Mouse (Mus musculus) myocyte (in vitro differentiated cells): Measurements from ENCODE around the gene Asb16. TPM values are rescaled to one million over a fixed set of nuclear protein-coding genes. Genes with fewer than 3 reads are reported as not detected.
A peak's percentile ranks its signal among the peaks of the same experiment; 100 is the strongest.

ENCODE experiments used
- H3K27me3 ChIP-seq: one replicate; pipeline ENCODE4 v1.6.1; 2011; ENCODE audit not compliant: control insufficient read depth, insufficient read depth, insufficient read length
- H3K36me3 ChIP-seq: one replicate; pipeline ENCODE4 v1.6.1; 2011; ENCODE audit not compliant: control insufficient read depth, insufficient read depth
- H3K4me2 ChIP-seq: one replicate; pipeline ENCODE4 v1.6.1; 2011; ENCODE audit warnings: low read depth, control low read depth
- H3K4me3 ChIP-seq: one replicate; pipeline ENCODE4 v1.5.1; 2011; ENCODE audit warnings: mild to moderate bottlenecking, control low read depth, moderate library complexity
- H3K79me2 ChIP-seq: one replicate; pipeline ENCODE4 v1.6.1; 2011; ENCODE audit not compliant: control insufficient read depth, insufficient read depth
- H3ac ChIP-seq: one replicate; pipeline ENCODE4 v1.6.1; 2011; ENCODE audit not compliant: control insufficient read depth, insufficient read length
- CEBPB ChIP-seq: IDR thresholded peaks from 2 replicates; pipeline ENCODE4 v1.6.1; 2011; ENCODE audit warnings: mild to moderate bottlenecking, moderate library complexity; ENCODE audit not compliant: poor library complexity, insufficient read depth, severe bottlenecking
- E2F4 ChIP-seq: IDR thresholded peaks from one replicate; pipeline ENCODE4 v1.6.1; 2011; ENCODE audit warnings: mild to moderate bottlenecking, control low read depth, moderate library complexity; ENCODE audit not compliant: insufficient read depth
- MAX ChIP-seq: IDR thresholded peaks from one replicate; pipeline ENCODE4 v1.6.1; 2011; ENCODE audit warnings: low read depth, mild to moderate bottlenecking, control low read depth
- MYOD1 ChIP-seq, 3 experiments: IDR thresholded peaks; one replicate each; pipeline ENCODE4 v1.6.1; 2011; ENCODE audit warnings: control low read depth in 2 of 3, low read depth in 2 of 3, mild to moderate bottlenecking in 2 of 3, moderate library complexity in 1 of 3; ENCODE audit not compliant: insufficient read length in 2 of 3, control insufficient read depth in 1 of 3
- MYOG ChIP-seq, 3 experiments: IDR thresholded peaks; one replicate each; pipeline ENCODE4 v1.6.1; 2011; ENCODE audit warnings: control low read depth in 2 of 3, low read depth in 2 of 3, mild to moderate bottlenecking in 2 of 3; ENCODE audit not compliant: insufficient read length in 2 of 3, control insufficient read depth in 1 of 3, insufficient read depth in 1 of 3
- POLR2A ChIP-seq: IDR thresholded peaks from one replicate; pipeline ENCODE4 v1.6.1; 2011; ENCODE audit warnings: low read depth, mild to moderate bottlenecking, control low read depth, moderate library complexity; ENCODE audit not compliant: insufficient read length
- POLR2AphosphoS2 ChIP-seq: IDR thresholded peaks from one replicate; pipeline ENCODE4 v1.6.1; 2011; ENCODE audit warnings: low read depth, control low read depth; ENCODE audit not compliant: insufficient read length
- REST ChIP-seq: IDR thresholded peaks from one replicate; pipeline ENCODE4 v1.6.1; 2011; ENCODE audit warnings: mild to moderate bottlenecking, control low read depth, moderate library complexity; ENCODE audit not compliant: insufficient read depth, insufficient read length
- SRF ChIP-seq: IDR thresholded peaks from one replicate; pipeline ENCODE4 v1.6.1; 2011; ENCODE audit warnings: low read depth; ENCODE audit not compliant: control insufficient read depth, insufficient read length
- TCF12 ChIP-seq: IDR thresholded peaks from one replicate; pipeline ENCODE4 v1.6.1; 2011; ENCODE audit warnings: mild to moderate bottlenecking, control low read depth; ENCODE audit not compliant: poor library complexity, insufficient read depth, severe bottlenecking
- TCF3 ChIP-seq: IDR thresholded peaks from one replicate; pipeline ENCODE4 v1.6.1; 2011; ENCODE audit warnings: low read depth, control low read depth; ENCODE audit not compliant: insufficient read length
- USF1 ChIP-seq: IDR thresholded peaks from one replicate; pipeline ENCODE4 v1.6.1; 2011; ENCODE audit warnings: low read depth, mild to moderate bottlenecking, control low read depth, moderate library complexity
- polyA plus RNA-seq: library from polyadenylated mRNA; unstranded; fragments of >200 nt; fragmentation: generic; extraction: Trizol; gene quantifications from one replicate; pipeline ENCODE4 v1.2.1, GENCODE M21; 2012; ENCODE audit warnings: missing spikeins

Asb16 gene
- polyA plus RNA-seq: 5.1 TPM

- Histone ChIP-seq H3K36me3 (no peaks in the 10 kb centered on the region), H3K79me2 (no peaks in the 10 kb centered on the region), H3K4me3 (no peak within 1 kb of the TSS), H3K4me2 (peak within 1 kb of the TSS; percentile 42), H3ac (no peak within 1 kb of the TSS), H3K27me3 (no peaks in the 10 kb centered on the region)
- TF ChIP-seq POLR2A (no peak), SRF (no peak), MYOD1 (IDR thresholded peaks at IDR 0.05; ENCODE audit: control insufficient read depth in 1 of 3, insufficient read length in 2 of 3, low read depth in 2 of 3) (peak in 1 of 3 experiments; percentile 52), MYOG (IDR thresholded peaks at IDR 0.05; ENCODE audit: control insufficient read depth in 1 of 3, insufficient read depth in 1 of 3, insufficient read length in 2 of 3, low read depth in 2 of 3) (peak in 2 of 3 experiments; percentile 75 to 76)
Measured at GRCm38 (mm10) chr11:102268520-102269244, at the start of gene Asb16. Gene Asb16, plus strand, starts transcription at chr11:102268743.

- H3K79me2 ChIP-seq: peaks cover 38% of the 10 kb centered on the region
Measured at GRCm38 (mm10) chr11:102218783-102219182, 49.8 kb upstream of the Asb16 start.

GRCm38 (mm10) chr11:102219247-102219993 lies 49.1 kb upstream of the Asb16 start:
- peak overlapping the region; percentile 29 for H3K4me3 ChIP-seq
- no peaks in the 10 kb centered on the region for H3K36me3 ChIP-seq
- TF ChIP-seq E2F4 (no peak), REST (no peak), MYOG (IDR thresholded peaks at IDR 0.05; ENCODE audit: control insufficient read depth in 1 of 3, insufficient read depth in 1 of 3, insufficient read length in 2 of 3, low read depth in 2 of 3) (peak in 2 of 3 experiments; percentile 11 to 45), USF1 (no peak), MYOD1 (IDR thresholded peaks at IDR 0.05; ENCODE audit: control insufficient read depth in 1 of 3, insufficient read length in 2 of 3, low read depth in 2 of 3) (peak in 1 of 3 experiments; percentile 36), SRF (no peak)
- H3K4me2 ChIP-seq: peak overlapping the region; percentile 64
- peaks cover 32% of the 10 kb centered on the region for H3K79me2 ChIP-seq
- H3ac ChIP-seq: peak overlapping the region; percentile 10
- no peaks in the 10 kb centered on the region for H3K27me3 ChIP-seq

More at GRCm38 (mm10) chr11:102218783-102219182, 49.8 kb upstream of the Asb16 start:
- no peak for TF ChIP-seq MAX
- no peak for TF ChIP-seq USF1
- TF ChIP-seq POLR2A: peak; percentile 92
- no peak for TF ChIP-seq E2F4
- TF ChIP-seq MYOG (IDR thresholded peaks at IDR 0.05; ENCODE audit: control insufficient read depth in 1 of 3, insufficient read depth in 1 of 3, insufficient read length in 2 of 3, low read depth in 2 of 3): peak; percentile 58 to 88 (median 70)
- TF ChIP-seq MYOD1 (IDR thresholded peaks at IDR 0.05; ENCODE audit: control insufficient read depth in 1 of 3, insufficient read length in 2 of 3, low read depth in 2 of 3): peak in 2 of 3 experiments; percentile 71 to 84
- TF ChIP-seq REST: no peak
- TF ChIP-seq POLR2AphosphoS2: peak; percentile 76
- TF ChIP-seq TCF12: peak; percentile 58
- TF ChIP-seq TCF3: peak; percentile 12
- TF ChIP-seq SRF: no peak
- TF ChIP-seq CEBPB: no peak
- Histone ChIP-seq H3K36me3 (no peaks in the 10 kb centered on the region), H3K27me3 (no peaks in the 10 kb centered on the region), H3K4me3 (peak overlapping the region; percentile 29), H3K4me2 (peak overlapping the region; percentile 97), H3ac (peak overlapping the region; percentile 10)

- H3K4me3 ChIP-seq: no peak overlapping the region
- no peak overlapping the region for H3ac ChIP-seq
- peaks cover 26% of the 10 kb centered on the region for H3K79me2 ChIP-seq
- H3K36me3 ChIP-seq: no peaks in the 10 kb centered on the region
- TF ChIP-seq MYOD1 (IDR thresholded peaks at IDR 0.05; ENCODE audit: control insufficient read depth in 1 of 3, insufficient read length in 2 of 3, low read depth in 2 of 3) (peak in 2 of 3 experiments; percentile 8 to 48), REST (no peak), SRF (no peak), CEBPB (no peak), MAX (no peak), MYOG (IDR thresholded peaks at IDR 0.05; ENCODE audit: control insufficient read depth in 1 of 3, insufficient read depth in 1 of 3, insufficient read length in 2 of 3, low read depth in 2 of 3) (peak in 1 of 3 experiments; percentile 22), POLR2A (no peak)
- no peaks in the 10 kb centered on the region for H3K27me3 ChIP-seq
- peak overlapping the region; percentile 64 for H3K4me2 ChIP-seq
Measured at GRCm38 (mm10) chr11:102219994-102220346, 48.6 kb upstream of the Asb16 start.

GRCm38 (mm10) chr11:102220451-102220850 lies 48.1 kb upstream of the Asb16 start:
- Histone ChIP-seq H3K4me2 (no peak overlapping the region), H3K79me2 (peaks cover 21% of the 10 kb centered on the region), H3ac (no peak overlapping the region), H3K36me3 (no peaks in the 10 kb centered on the region), H3K27me3 (no peaks in the 10 kb centered on the region), H3K4me3 (no peak overlapping the region)
- TF ChIP-seq TCF3: no peak
- TF ChIP-seq POLR2AphosphoS2: no peak
- TF ChIP-seq MYOG (IDR thresholded peaks at IDR 0.05; ENCODE audit: control insufficient read depth in 1 of 3, insufficient read depth in 1 of 3, insufficient read length in 2 of 3, low read depth in 2 of 3): no peak
- TF ChIP-seq CEBPB: no peak
- no peak for TF ChIP-seq MYOD1 (IDR thresholded peaks at IDR 0.05; ENCODE audit: control insufficient read depth in 1 of 3, insufficient read length in 2 of 3, low read depth in 2 of 3)
- TF ChIP-seq POLR2A: no peak
- no peak for TF ChIP-seq USF1
